Mouse (Mus musculus) kidney, postnatal 14 days (tissue): ENCODE measurements around the gene Ccr7.
A peak's percentile ranks its signal among the peaks of the same experiment; 100 is the strongest.

Source experiments
- DNase-seq: peaks from one replicate; pipeline ENCODE4 v3.0.0; 2022; ENCODE audit warnings: mixed read lengths

The Ccr7 gene

DNA sequence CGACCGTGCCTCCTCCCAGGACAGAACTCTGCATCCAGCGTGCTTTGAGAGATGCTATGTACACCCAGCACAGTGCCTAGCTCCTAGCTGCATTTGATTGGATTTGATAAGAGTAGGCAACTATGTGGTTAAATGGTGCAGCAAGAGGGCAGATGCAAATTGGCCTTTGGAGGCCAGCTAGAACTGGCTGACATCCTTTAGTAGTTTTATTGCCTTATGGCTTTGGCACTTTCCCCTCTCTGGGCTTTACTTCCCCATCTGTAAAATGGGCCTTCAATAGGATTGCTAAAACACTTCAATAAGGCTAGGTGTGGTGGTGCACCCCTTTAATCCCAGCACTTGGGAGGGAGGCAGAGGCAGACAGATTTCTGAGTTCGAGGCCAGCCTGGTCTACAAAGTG is 17.9 kb downstream of the Ccr7 start:
- no peak for DNase-seq

DNA sequence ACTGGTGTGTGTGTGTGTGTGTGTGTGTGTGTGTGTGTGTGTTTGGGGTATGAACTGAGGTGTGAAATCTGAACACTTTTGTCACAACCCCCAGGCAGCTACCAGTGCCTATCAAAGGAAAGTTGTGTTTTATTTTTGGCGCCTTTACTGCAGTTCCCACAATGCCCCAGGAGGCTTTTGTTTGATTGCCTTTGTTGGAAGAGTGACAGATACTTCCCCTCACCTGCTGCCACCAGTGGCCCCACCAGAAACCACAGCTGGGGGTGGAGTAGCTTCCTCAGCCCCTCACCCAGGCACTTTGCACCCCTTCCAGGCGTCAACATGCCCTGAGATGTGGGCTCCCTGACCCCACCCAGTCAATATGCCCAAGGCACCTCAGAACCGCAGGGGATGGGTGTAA is 18.5 kb downstream of the Ccr7 start:
- no peak for DNase-seq

DNA sequence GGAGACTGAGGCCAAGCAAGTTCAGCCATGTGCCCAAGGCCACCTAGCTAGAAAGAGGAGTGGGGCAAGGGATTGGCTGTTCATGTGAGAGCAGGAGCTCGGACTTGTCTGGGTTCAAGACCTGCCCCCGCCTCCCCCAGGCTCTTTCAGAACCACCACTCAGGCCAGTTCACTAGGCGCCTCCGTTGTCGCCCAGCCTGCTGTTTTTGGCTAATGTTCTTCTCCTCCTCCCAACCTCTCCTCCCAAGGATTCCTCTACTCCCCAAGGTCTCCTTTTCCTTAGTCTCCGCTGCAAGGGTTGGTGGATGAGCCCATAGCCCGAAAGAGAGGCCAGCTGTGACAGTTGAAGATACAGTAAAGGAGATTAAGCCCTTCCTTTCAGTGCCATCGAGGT is 19.8 kb downstream of the Ccr7 start:
- DNase-seq = no peak

DNA sequence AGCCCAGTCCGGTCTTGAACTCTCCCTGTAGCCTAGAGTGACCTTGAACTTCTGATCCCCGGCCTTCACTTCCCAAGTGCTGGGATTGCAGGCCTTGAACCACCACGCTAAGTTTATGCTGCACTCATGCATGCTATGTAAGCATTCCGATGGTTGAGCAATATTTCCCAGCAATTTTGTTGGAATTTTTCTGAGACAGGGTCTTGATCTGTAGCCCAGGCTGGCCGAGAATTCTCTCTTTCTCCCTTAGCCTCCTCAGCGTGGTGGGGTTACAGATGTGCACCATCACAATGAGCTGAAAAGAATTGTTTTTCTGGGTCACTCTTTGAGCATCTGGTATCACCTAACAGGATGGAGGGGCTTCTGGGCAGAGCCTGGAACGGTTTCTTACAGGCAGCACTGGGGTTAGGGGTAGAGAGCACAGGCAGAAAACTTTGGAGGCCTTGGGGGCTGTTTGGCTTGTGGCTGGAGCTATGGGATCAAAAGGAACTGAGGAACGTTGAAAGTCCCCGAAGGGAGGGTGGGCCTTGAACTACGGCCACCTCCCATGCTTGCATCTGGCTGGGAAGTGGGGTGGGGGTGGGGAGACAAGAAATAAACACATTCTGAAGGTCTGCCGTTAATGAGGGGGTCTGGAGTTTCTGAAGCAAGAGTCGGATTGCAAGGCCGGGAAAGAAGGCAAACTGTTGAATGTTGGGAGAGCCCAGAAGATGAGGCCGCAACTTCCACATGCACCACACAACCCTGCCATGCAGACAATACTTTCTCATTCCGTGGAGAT is 20.4 kb downstream of the Ccr7 start:
- no peak for DNase-seq

DNA sequence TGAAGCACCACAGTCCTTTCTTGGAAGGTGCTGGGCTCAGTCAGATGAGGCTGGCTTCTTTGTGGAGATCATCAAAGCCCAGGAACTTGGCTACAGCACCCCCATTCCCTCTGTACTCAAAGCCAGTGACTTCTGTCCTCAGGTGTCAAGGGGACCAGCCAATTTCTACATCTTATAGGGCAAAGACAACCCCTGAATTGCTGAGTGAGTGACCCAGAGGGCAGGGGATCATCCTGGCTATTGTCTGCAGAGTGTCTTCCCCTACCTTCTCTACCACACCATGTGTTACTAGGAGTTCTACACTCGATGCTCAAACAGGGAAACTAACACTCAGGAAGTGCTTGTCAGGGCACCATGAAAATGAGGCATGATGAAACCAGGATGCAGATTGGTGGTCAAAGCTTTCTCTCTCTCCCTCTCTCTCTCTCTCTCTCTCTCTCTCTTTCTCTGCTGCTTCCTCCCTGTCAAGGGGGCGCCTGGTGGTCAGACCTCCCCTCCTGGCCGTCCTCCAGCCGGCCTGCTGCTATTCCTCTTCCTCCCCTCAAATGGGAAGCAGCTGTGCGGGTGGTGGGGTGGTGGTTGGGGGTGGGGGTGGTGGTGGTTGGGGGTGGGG is 21.5 kb downstream of the Ccr7 start:
- no peak for DNase-seq

DNA sequence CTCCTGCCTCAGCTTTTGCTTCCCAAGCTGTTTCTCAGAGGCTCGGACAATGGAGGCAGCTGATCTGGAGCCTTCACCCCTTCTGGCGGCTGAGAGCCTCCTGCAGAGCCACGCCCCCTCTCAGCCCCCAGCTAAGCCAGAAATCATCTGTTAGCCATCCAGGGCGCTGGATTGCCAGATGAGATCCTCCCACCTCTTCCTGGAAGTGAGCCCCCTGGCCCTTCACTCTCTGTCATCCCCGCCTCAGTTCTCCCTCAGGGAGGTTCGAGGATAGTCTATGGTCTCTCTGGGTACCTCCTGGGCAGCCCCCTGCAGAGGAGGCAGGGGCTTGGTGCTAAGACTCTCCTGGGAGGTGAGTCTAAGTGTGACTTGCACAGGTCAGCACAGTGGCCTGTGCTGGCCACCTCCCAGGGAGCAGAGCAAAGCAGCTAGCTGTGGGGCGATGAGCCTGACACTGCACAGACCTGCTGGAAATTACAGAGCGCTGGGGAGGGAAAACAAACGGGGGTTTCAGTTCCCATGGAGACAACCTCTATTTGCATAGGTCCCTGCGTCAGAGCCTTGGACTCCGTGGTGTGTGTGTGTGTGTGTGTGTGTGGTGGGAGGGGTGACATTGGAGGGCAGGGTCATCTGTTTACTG is 22.7 kb downstream of the Ccr7 start:
- DNase-seq = peak; percentile 55

DNA sequence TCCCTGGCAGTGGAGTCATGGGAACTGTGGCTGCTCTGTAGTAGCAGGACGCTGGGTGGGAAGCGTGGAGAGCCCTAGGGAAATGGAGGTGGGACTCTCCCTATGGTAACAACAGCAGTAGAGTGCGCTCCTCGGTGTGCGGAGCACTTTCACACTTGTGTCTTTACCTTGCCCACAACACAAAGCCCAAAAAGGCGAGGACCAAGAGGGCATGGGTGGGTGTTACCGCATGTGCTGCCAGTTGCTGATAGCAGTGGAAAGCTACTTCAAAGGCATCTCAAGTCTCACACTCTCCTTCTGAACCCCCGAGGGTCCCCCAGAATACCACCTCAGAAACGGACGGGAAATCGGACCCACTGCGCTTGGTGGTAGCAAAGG is 23.4 kb downstream of the Ccr7 start:
- DNase-seq = no peak

DNA sequence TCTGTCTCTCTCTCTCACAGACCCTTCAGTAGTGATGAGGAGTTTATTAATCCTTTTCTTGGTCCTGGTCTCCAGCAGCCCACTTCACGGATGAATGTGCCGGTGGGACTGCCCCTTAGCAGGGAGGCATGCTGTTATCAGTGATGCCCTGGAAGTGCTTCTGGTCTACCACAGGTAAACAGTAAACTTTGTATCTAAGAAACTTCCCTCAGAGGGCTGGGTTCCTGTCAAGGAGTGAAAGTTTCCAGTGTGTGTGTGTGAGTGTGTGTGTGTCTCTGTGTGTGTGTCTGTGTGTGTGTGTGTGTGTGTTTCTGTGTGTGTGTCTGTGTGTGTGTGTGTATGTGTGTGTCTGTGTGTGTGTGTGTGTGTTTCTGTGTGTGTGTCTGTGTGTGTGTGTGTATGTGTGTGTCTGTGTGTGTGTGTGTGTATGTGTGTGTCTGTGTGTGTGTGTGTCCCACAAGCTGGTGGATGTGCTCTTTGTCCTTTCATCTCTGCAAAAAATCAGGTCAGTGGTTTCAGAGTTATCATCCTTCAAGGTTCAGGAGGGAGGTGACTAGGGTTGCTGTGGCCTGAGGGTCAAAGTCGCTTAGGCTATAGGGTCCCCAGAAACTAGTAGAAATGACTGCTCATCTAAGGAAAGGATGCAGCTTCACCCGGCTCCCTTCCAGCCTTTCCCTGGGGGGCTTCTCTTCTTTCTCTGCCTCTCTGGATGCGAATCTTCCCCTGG is 24.0 kb downstream of the Ccr7 start:
- no peak for DNase-seq

DNA sequence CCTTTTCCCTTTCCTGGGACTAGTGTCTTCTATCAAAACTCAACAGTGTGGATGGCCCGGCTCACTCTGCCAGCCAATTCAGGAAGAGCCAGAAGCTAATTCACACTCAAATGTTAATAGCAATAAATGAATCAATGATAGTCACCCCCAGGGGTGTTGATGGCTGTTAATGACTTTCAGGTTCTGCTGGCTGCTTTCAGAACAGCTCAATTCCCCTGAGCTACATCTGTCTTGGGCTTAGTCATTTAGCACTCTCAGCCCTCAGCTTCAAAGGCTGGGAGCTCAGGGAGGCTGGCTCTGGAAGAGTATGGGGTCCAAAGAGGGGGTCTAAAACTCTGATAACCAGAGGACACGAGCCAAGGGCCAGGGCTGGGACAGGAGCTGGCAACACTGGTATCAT is 25.6 kb downstream of the Ccr7 start:
- DNase-seq = no peak

DNA sequence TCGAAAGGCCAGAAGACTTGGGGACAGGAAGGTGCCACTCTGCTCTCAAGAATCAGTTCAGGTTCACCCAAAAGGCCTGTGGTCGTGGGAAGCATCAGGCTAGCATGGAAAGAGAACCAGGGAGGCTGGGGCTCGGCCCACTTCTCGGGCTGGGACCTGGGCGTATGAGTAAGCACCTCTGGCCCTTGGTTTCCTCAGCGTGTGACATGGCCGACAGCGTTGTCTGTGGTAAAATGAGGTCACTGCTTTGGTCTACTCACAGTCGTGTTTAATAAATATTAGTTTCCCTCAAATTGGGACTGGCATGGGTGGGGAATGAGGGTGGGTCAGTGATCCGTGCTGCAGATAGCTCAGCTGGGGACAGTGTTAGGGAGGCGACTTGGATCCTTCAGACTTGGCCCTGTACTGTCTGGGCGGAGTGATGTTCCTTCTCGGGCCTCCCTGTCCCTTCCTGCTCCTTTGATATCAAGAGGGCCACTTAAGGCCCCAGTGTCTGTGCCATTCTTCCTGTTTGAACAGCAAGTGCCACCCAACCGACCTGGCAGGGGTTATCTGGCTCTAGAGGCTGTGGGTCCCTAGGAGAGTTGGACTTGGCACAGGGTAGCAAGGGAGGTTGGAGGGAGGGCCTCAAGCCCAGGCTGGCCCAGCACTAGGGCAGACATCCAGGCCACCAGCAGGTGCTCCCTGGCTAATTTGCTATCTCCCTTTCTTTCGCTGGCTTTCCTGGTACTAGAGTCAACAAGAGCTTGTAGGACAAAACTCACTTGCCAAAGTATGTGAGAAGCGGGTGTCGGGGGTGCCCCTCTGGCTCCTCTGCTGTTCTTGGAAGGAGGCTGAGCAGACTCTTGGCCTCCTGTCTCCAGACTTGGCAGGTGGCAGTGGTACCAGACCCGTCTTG is 26.8 kb downstream of the Ccr7 start:
- DNase-seq = no peak

DNA sequence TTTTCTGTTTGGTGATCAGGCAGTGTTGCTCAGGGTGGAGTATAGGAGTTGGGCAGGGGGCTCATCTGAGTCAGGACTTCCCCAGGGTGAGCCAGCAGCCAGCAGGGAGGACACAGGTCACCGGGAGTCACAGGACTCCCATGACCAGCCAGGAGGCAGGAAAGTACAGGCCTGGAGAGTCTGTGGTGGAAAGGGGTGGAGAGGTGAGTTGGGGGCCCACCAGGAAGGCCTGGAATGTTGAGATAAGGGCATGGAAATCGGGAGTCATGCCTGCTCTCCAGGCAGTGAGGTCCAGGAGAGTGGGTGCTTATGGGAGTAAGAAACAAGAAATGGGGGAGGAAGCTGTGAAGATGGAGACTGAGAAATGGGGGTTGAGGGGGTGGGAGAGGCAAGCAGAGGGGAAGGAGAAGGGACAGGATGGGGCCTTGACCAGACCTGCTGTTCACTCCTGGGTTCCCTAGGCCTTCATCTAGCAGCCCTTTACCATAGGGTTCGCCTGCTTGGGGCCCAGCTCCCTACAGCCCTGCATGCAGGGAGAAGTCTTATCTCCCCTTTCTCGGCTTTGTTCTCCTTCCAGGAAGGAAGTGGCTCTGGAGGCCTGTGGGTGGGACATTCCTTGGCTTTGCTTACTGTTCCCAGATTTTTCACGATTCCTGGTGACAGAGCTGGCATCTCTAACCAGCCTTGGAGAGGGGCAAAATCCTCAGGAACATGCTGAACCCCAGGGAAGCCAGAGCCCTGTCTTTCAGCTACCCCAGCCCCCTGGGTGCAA is 28.2 kb downstream of the Ccr7 start:
- DNase-seq = peak; percentile 52

DNA sequence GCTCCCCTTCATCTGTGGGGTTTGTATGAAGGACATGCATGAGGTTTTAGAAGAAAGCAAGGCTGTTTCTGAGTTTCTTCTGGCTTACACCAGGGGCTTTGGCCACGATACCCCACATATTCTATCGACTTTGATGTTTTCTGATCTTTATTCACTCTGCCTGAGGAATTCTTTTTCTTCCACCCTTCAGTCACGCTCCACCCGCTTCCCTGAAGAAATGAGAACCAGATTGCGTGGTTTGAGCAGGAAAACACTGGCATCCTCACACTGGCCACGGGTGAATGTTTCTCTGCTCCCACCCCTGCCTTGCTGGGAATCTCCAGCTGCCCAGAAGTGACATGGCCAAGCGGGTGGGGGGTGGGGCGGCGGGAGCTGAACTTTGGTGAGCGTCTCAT is 30.2 kb downstream of the Ccr7 start:
- DNase-seq = no peak

DNA sequence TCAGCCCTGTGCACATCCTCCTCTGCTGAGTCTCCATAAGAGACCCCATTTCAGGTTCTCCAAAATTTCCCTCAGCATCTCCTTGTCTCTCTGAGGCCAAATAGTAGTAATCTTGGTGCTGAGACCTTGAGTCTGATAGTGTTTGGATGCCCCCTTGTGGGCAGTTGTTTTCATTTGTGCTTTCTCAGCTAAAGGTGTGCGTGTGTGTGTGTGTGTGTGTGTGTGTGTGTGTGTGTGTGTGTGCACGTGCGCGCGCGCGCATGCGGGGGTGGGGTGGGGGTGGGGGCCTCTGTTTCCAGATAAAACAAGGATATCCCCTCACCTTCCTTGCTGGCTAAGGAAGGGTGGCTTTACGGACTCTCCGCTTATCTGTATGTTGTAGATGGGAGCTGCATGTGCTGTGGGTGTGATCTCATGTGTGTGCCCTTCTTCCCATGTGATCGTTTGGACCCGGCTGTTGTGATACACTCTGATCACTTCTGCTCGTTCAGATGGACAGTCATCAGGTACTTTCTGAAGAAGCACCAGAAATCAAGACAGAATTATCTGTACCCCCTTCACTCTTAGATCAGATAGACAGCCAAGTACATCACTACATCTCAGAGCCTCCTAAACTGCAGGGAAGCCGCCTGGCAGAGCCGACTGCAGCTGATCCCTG is 30.8 kb downstream of the Ccr7 start:
- DNase-seq = peak; percentile 73

DNA sequence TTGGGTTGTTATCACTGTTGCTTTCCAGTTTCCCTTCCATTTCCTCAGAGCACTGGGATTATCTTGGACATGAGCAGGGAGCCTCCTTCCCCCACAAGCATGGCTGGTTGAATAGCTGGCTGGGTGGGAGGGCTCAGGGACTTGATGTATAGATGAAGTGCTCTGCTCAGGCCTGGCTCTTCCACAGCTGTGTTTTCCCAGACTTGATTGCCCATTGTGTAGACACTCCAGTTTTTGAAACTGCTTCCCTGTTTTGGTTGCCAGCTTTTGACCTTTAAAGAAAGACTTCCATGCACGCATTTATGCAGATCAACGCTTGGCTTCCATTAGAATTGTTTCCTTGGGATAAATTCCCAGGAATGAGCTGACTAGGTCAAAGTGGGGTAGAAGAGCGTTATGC is 32.2 kb downstream of the Ccr7 start:
- no peak for DNase-seq

DNA sequence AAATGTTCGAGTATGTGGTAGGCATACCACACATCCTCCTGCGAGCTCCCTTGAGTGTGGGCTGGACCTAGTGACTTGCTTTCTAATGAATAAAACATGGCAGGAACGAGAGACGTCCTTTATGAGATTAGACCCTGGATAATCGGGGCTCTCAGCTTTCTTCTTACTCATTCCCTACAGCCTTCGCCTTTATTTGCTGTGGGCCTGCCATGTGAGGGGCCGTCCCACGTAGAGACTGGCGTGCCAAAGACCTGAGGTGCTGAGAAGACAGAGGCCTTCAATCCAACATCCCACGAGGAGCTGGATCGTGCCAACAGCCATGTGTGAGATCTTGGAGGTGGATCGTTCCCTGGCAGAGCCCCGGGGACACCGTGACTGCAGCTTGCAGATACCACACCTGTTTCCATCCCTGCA is 33.7 kb downstream of the Ccr7 start:
- DNase-seq = no peak

DNA sequence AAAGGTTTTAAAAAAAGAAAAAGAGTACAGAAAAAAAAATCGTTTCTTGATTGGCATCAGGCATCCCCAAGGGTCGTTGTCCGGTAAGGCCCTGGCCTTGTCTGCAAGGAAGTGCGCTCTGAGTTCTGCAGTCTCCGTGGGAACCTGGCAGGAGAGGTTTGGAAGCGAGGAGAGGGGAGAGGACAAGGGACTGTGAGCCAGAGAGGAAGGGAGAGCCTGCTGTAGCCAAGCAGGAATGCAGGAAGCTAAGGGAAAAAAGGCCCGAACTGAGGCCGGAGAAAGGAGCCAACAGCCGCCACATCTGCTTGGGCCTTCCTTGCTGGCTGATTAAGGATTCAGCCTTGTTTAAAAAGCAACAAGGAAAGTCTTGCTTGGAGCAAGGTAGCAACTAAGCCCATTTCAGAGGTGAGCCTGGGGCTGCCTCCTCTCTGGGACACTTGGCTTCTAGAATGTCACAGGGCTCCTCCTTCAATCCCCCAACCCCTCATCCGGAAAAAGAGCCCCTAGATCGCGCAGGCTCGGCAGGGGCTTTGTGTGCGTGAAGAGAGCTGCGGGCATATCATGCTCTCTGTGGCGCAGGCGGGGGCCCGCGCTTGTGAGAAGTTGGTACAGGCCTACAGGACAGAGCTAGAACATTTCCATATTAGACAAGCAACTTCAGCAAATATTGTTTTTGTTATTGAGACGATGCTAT is 34.2 kb downstream of the Ccr7 start:
- peak; percentile 54 for DNase-seq

DNA sequence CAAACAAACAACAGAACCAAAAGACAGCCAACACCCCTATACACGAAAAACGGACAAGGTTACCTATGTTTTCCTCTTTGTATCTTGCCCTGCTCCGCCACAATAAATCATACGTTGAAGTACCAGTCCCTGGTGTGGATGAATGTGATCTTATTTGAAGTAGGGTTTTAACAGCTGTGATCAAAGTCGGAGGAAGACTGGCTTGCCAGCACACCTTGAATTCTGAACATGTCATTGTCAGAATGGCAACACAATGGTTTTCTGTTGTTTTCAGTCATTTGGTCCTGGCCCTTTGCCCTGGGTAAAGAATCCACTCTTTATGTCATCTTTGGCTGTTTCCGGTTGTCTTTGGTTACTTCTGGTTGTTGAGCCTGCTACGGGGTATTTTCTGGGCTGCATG is 35.9 kb downstream of the Ccr7 start:
- no peak for DNase-seq

DNA sequence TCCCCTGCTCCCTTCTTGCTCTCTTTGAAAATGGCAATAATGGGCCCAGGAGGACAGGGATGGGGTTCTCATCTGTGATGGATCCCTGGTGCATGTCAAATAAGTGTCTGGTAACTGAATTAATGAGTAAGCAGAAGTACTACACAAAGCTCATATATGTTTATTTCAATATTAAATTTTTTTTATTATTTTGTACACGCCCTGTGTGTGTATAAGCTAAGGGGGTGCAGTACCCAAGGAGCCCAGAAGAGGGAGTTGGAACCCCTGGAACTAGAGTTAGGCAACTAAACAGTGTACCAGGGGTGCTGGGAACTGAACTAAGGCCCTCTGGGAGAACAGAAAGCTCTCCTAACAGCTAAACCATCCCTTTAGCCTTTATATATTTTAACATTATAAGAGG is 36.5 kb downstream of the Ccr7 start:
- DNase-seq = no peak

DNA sequence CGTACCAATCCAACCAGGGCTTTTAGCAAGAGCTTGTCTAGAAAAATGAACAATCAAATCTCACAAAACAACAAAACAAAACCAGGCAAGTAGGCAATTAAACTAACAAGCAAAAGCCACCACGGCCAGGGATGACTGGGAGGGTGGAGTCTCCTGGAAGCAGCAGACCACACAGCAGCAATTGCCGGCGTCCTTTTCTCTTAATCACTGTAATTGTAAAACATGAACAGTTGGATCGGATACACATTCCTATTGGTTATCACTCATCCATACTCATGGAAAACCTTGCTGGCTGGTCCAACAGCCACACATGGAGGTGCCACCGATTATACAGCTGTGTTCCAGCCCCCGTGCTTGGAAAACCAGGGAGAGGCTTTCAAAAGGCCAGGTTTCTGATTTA is 37.0 kb downstream of the Ccr7 start:
- no peak for DNase-seq

DNA sequence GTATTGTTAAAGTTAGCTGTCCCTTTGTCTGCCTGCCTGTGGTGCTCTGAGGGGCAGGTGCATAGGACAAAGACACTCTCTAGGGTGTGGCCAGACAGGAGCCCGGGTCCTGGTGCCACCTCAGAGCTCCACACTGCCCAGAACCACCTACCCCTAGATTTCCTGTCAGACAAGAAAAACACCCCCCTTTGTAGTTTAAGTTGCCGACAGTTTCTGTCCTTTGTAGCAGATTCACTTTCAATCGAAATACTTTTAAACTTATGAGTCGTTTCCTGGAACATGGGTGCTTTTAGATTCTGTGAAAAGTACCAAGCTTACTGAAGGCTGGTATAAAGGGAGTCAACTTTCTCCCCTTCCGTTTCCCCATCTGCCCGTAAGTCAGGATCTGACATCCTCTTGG is 38.9 kb downstream of the Ccr7 start:
- no peak for DNase-seq

DNA sequence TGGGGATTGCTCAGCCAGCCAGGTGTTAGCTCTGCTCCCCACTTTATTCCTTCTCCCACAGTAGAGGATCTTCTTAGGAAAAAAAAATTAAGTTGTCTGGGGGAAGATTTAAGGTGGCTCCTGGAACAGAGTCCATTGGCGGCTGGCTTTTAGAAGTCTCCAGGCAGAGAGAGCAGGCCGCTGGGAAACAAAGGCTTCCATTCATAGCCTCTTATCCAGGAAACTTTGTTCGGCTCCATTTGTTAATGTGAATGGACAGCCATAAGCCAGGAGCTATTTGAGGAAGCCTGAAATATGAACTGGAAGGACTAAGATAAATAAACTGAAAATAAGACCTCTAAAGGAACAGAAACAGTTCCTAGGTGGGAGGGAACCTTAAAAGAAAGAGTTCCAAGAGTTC is 41.8 kb downstream of the Ccr7 start:
- no peak for DNase-seq
